Mouse (Mus musculus): ENCODE results near the gene Prtn3.

DNA sequence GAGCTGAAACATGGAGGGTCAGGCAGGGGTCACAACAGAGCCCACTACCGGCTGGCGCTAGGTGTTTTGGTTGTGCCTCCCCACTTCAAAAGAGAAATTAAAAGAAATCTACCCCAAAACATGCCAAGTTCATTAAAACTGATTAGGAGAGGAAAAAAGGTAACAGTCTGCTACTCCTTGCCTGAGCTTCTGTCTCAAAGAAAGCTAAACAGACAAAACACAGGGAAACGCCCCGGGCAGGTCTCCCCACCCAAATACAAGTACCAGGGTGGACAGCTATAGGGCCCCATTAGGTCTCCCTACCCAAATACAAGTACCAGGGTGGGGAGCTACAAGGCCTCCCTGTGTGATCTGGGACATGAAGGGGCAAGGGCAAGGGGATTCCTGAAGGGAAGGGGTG lies 36.3 kb downstream of the Prtn3 start, which contains the start of gene Gm26602:
- TF ChIP-seq CTCF (IDR thresholded peaks at IDR 0.05; ENCODE audit: insufficient read depth, low read depth, low read length) (no peak), POLR2A (IDR thresholded peaks at IDR 0.05; ENCODE audit: insufficient read depth, low read depth, low read length) (no peak)

Data from olfactory bulb, adult 2 months (tissue).